Mouse (Mus musculus) thymus, postnatal 0 days (tissue): ENCODE data around the gene Olfr1148. TPM values are rescaled to one million over a fixed set of nuclear protein-coding genes. Genes with fewer than 3 reads are reported as not detected.

Source experiments
- DNase-seq: peaks from one replicate; pipeline ENCODE4 v3.0.0-alpha.2; 2015; ENCODE audit warnings: low spot score
- polyA plus RNA-seq: library from polyadenylated mRNA; unstranded; fragments of >200 nt; fragmentation: Nextera tagmentation; extraction: Ambion mirVana; gene quantifications from 2 replicates; pipeline ENCODE4 v1.2.1, GENCODE M21; 2015

The Olfr1148 gene
- polyA plus RNA-seq: not detected in 2 replicates

DNA sequence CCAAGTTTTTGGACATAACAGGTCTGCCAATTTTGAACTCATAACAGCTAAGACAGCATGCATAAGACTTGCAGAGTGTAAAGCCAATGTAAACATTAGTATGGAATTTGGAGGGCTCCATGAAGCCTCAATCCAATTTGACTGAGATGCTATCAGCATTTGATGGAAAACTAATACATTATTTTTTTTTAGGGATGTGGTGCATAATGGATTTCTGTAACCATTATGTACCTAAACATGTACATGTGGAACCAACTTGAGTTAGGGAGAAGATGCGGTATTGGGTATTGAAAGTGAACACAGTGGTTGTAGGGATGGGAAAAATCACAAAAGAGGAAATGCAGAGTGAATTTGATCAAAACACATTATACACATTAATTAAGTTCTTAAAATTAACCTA, at the start of gene Olfr1148:
Gene Olfr1148, plus strand, starts transcription at position 301 of the 400 bp plus-strand sequence.
- no peak for DNase-seq

DNA sequence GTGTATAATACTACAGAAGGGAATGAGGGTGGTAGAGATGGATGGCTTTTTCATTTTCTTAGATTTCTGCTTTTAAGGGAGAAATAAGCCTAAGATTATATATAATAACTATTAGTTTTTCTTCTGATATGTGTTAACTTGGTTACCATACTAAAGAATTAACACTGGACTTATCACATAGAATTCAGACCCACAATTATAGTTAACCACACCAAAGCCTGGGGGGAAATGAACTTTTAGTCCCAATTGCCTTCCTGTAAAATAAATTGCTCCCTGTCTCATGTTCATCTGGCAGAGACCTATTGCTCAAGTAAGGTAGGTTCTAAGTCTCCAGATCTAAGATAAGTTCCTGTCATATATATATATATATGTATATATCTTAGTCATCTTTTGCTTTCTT, 30.0 kb upstream of the Olfr1148 start, which contains the start of gene Olfr1143:
Gene Olfr1143, plus strand, starts transcription at position 301 of the 400 bp plus-strand sequence.
- DNase-seq: no peak

DNA sequence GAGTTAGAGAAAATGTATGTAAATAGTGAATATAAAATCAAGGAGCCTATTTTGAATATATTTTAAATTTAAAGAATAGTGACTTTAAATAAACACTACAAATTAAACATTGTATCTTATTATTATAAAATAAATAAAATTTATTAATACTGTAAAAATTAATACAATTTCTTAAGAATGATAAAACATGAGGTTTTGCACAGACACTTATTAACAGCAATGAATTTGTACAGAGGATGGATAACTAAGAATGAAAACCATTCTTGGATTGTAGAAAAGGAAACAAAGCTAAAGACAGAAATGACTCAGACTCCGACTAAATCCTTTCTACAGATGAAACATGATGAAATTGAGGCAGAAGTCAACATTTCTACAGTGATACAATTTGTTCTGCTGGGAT, 20.8 kb upstream of the Olfr1148 start, which contains the start of gene Olfr1145:
Gene Olfr1145, plus strand, starts transcription at position 301 of the 400 bp plus-strand sequence.
- no peak for DNase-seq

DNA sequence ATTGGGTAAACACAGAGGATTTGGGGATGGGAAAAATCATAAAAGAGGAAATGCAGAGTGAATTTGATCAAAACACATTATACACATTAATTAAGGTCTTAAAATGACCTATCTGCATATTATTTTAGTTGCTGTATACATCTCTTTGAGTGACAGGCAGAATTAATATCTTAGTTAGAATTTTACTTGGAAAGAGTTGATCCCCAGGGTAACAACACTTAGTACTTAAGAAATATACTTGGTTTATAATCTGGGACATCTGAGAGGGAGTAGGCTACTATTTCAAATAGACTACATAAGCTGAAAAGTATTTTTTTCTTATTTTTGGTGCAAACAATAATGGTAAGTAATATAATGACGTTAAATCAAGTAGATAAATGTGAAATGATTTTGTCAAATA, 13.4 kb downstream of the Olfr1148 start, which contains the start of gene Olfr1150-ps1:
Gene Olfr1150-ps1, plus strand, starts transcription at position 301 of the 400 bp plus-strand sequence.
- no peak for DNase-seq

DNA sequence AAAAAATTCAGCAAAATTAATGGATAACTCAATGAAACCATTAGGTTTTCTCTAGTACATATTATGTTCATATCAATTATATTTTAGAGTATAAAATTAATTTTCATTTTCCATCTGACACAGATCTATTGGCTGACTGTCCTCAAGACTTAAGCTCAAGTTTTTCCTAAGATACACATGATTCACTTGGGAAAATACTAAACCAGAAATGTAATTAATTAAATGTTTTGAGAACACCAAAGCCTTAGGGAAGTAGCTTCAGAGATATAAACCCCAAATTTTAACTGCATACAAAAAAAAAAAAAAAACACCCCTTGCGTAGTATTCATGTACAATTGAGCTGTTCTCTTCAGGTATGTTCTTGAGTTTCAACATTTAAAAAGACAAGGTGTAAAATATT, 25.2 kb downstream of the Olfr1148 start, which contains the start of gene Olfr1151:
Gene Olfr1151, plus strand, starts transcription at position 301 of the 400 bp plus-strand sequence.
- DNase-seq: no peak

DNA sequence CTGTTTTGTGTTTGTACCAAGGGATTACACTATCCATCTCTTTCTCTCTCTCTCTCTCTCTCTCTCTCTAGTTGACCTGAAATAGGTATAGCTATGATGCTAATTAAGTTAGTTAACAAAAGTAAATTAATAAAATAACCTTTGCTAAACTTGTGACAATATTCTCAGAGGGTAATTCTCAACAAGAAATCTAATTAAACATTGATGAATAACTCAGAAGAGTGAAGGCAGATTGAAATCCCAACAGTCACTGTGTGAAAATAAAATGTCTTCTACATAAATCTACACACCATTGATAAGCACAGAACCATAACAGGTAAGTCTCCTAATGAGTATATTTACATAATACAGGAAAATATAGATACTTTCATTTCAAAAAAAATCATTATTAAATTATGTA, 35.9 kb downstream of the Olfr1148 start, which contains the start of gene Olfr1152:
Gene Olfr1152, plus strand, starts transcription at position 301 of the 400 bp plus-strand sequence.
- DNase-seq: no peak

Other genes with a start within 250 kb of the Olfr1148 start
- not detected in 2 replicates for gene Olfr1130, start 224.3 kb upstream of the Olfr1148 start, polyA plus RNA-seq
- not detected in 2 replicates for gene Olfr1131, start 203.4 kb upstream of the Olfr1148 start, polyA plus RNA-seq
- not detected in 2 replicates for gene Olfr1132, start 193.0 kb upstream of the Olfr1148 start, polyA plus RNA-seq
- gene Olfr1133, start 183.2 kb upstream of the Olfr1148 start, polyA plus RNA-seq: not detected in 2 replicates
- gene Olfr1134, start 172.1 kb upstream of the Olfr1148 start, polyA plus RNA-seq: not detected in 2 replicates
- gene Olfr1135, start 156.9 kb upstream of the Olfr1148 start, polyA plus RNA-seq: not detected in 2 replicates
- gene Olfr1136, start 136.6 kb upstream of the Olfr1148 start, polyA plus RNA-seq: 0.17 and 0.19 TPM in 2 replicates
- gene Olfr1137, start 117.4 kb upstream of the Olfr1148 start, polyA plus RNA-seq: not detected in 2 replicates
- gene Olfr1138, start 90.6 kb upstream of the Olfr1148 start, polyA plus RNA-seq: not detected in 2 replicates
- gene Olfr1140, start 86.8 kb upstream of the Olfr1148 start, polyA plus RNA-seq: not detected in 2 replicates
- not detected in 2 replicates for gene Olfr1141, start 76.5 kb upstream of the Olfr1148 start, polyA plus RNA-seq
- gene Olfr152, start 51.0 kb upstream of the Olfr1148 start, polyA plus RNA-seq: not detected in 2 replicates
- gene Olfr1143, start 29.9 kb upstream of the Olfr1148 start, polyA plus RNA-seq: not detected in 2 replicates
- not detected in 2 replicates for gene Olfr1145, start 20.7 kb upstream of the Olfr1148 start, polyA plus RNA-seq
- not detected in 2 replicates for gene Olfr1150-ps1, start 13.5 kb downstream of the Olfr1148 start, polyA plus RNA-seq
- not detected in 2 replicates for gene Olfr1151, start 25.3 kb downstream of the Olfr1148 start, polyA plus RNA-seq
- gene Olfr1152, start 36.0 kb downstream of the Olfr1148 start, polyA plus RNA-seq: not detected in 2 replicates
- gene Olfr1153, start 64.4 kb downstream of the Olfr1148 start, polyA plus RNA-seq: not detected in 2 replicates
- not detected in 2 replicates for gene Olfr1154, start 74.6 kb downstream of the Olfr1148 start, polyA plus RNA-seq
- gene Olfr1155, start 114.6 kb downstream of the Olfr1148 start, polyA plus RNA-seq: not detected in 2 replicates
- gene Olfr1156, start 122.6 kb downstream of the Olfr1148 start, polyA plus RNA-seq: not detected in 2 replicates
- gene Olfr1157, start 137.8 kb downstream of the Olfr1148 start, polyA plus RNA-seq: not detected in 2 replicates
- not detected in 2 replicates for gene Olfr74, start 144.1 kb downstream of the Olfr1148 start, polyA plus RNA-seq
- not detected in 2 replicates for gene Olfr1158, start 159.6 kb downstream of the Olfr1148 start, polyA plus RNA-seq
- gene Olfr1160, start 177.7 kb downstream of the Olfr1148 start, polyA plus RNA-seq: not detected in 2 replicates
- gene Olfr1161, start 192.2 kb downstream of the Olfr1148 start, polyA plus RNA-seq: not detected in 2 replicates
- not detected in 2 replicates for gene Olfr73, start 207.2 kb downstream of the Olfr1148 start, polyA plus RNA-seq
- gene Olfr1162, start 220.6 kb downstream of the Olfr1148 start, polyA plus RNA-seq: not detected in 2 replicates
- not detected in 2 replicates for gene Olfr1163, start 241.3 kb downstream of the Olfr1148 start, polyA plus RNA-seq